Mouse (Mus musculus) hematopoietic stem cell, adult 5-6 weeks (primary cell): ENCODE data around the gene Scn8a. TPM values are rescaled to one million over a fixed set of nuclear protein-coding genes. Genes with fewer than 3 reads are reported as not detected.
"Not testable (repeated sequence)": the region's sequence is repeated elsewhere in the genome, so short reads cannot be mapped to it uniquely, and the experiment has no call there.

Source experiments
- ATAC-seq, 2 experiments: fragments of 125-278 bp in 1 of 2; replicated peaks in 1 of 2; 2 replicates each; pipeline ENCODE4 v1.8.0; 2016 to 2017; ENCODE audit warnings: inconsistent platforms in 2 of 2, mild to moderate bottlenecking in 2 of 2, moderate number of reproducible peaks in 2 of 2, low read depth in 1 of 2, moderate TSS enrichment in 1 of 2; ENCODE audit not compliant: low FRiP score in 2 of 2, poor library complexity in 2 of 2, severe bottlenecking in 2 of 2, insufficient read depth in 1 of 2, low TSS enrichment in 1 of 2
- total RNA-seq: library from RNA; stranded (forward); fragments of 172-1452, 232-1000 nt; gene quantifications from 2 replicates; pipeline ENCODE4 v1.2.3, GENCODE M21; 2017

Scn8a gene
- total RNA-seq, result not detected in 2 replicates

DNA sequence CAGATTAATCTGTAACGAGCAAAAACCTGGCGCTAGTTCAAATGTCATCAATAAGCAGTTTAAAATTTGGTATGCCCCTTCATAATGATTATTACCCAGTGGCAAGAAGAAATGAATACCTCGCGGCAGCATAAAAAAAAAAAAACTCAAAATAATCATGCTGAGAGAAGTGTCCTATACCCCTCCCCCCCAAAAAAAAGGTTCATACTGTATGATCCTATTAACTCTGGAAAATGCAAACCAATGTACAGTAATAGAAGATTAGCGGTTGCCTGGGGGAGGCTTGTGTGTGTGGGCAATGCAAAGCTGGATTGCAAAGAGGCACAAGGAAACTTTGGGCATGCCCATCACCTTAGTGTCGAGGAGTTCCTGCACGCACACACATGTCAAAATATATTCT, at the start of gene Scn8a:
TSS of gene Scn8a (plus strand) at position 301 of the 400 bp plus-strand sequence.
- ATAC-seq, result no peak

DNA sequence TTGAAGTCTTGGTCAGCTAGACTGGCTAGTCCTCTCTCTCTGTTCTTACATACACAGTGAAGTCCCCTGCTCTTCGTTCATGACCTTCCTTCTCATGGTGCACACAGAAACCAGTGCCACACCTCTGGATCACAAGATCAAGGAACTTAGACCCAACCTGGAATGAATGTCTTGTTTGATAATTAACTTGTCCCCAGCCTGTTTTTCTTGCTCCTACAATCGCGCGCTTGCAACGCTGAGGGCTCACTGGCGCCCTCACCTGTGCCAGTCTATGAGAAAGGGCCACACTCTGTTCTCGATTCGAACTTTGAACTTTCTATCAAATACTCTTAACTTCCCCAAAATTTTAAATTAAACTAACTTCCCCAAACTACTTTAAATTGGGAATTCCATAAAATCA, 47.8 kb upstream of the Scn8a start:
- 0 out of 4 replicates have a peak, but pooled peaks of 1 of the 2 experiments have one; percentile 32 for ATAC-seq

DNA sequence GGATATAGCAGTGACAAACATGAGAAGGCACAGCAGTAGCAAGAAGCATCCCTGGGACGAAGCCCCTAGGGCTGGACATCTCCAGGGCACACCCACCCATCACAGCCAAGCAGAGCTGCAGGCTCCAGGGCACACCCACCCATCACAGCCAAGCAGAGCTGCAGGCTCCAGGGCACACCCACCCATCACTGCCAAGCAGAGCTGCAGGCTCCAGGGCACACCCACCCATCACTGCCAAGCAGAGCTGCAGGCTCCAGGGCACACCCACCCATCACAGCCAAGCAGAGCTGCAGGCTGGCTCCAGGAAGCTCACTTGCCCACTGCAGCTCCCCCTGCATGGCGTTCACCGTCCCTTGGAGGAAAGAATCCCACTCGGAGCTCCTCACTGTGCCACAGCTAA, 47.3 kb upstream of the Scn8a start:
- ATAC-seq, result not testable (repeated sequence)

DNA sequence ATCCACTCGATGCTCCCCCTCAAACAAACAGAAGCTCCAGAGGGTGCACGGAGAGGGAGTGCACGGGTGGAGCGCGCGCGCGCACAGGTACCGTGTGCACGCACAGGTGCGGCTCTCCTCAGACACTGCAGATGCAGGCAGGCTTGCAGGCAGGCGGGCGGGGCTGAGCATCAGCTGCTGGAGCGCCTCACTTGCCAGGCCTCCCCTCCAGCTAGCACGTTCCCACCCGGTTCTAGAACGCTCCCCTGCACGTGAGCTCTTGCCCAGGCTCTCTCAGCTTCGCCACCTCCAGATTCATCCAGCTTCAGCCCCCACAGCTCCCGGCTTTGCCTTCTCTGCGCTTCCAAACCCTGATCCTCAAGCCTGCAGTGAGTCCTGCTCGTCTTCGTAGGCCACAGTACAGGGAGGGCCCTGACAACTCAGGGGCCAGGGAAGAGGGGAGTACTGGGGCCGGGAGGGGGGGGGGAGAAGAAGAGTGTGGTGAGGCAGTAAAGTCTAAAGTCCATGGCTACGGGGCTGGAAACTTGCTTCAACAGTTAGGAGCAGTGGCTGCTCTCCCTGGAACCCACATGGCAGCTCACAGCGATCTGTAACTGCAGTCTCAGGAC, 44.3 kb upstream of the Scn8a start:
- ATAC-seq, result no peak

DNA sequence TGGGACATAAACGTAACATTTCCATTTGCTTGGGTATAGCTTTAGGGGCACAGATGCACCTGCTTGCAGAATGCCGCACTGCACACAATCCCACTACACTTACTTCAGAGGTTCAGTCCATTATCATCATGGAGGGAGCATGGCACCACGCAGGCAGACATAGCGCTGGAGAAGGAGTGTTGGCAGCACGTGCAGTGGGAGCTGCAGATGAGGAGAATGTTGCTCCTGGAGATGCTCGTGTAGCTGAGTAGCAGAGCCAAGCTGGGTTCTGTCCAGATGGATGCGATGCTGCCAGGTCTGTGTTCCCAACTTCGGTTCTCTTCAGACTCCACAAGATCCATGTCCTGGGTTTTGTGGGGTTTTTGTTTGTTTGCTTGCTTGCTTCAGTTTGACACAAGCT, 43.6 kb upstream of the Scn8a start:
- no peak for ATAC-seq

DNA sequence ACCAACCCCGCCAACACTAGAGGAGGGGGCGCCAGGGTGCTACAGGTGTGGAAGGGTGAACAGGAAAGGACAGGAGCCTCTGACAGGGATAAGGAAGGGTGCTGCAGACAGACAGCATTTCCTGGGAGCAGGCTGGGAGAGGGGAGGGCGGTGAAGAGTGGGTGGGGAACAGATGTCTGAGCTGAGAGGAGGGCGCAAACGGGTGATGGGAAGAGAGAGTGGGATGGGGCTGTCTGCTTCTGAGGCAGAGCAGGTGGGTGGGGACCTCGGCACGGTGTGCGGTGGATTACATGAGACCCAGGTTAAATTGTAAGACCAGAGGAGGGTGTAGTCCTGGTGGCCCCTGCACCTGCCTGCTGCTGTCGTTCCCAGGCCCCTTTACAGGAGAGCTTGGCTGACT, 39.9 kb upstream of the Scn8a start:
- ATAC-seq, result 0 out of 4 replicates have a peak, but pooled peaks of 1 of the 2 experiments have one; percentile 37

DNA sequence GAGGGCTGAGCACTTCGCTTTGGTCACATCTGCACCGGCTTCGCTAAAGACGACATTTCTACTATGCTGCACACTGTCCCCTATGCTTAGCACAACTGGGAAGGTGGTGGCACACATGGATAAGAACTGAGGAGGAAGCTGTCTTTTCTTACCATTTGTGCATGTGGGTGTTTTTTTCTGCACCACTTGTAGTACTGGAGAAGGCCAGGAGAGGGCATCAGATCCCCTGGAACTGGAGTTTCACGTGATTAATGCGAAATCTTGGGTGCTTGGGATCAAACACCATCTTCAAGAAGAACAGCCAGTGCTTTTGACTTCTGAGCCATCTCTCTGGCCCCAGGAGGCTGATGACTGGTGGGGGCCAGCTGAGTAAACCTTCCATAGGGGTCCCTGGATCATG, 39.0 kb upstream of the Scn8a start:
- ATAC-seq, result no peak

DNA sequence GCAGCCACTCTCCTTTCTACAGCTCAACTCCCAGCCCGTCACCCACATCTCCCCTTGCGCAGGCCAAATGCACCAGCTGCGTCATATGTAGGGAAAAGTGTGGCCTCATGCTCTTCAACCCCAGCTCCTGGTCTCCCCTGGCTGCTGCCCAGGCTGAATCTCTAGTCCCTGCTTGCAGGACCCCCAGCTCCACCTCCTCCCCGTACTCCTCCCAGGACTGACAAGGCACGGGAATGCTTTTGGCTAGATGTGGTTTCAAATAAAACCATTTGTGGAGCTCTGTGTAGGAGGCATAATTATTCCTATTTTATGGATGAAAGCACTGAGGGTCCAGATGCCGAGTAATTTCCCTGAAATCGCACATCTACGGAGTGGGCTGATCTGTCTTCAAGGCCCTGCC, 37.5 kb upstream of the Scn8a start:
- ATAC-seq, result no peak

DNA sequence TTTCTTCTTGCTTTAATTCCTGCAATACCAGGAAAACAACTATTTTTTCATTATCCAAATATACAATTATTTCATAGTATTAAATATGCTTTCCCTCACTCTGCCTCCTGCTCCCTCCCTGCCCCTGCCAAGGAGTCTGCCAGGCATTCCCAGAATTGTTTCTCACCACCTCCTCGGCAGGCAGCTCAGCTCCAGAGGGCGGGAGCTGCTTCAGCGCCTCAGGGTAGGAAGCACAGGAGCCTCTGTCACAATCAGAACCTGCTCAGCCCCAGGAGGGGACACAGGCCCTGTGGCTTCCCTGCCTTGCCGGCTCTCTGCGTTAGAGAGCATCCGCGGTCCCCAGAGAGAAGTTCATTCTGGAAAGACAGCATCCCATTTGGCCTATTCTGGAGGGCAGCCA, 36.9 kb upstream of the Scn8a start:
- no peak for ATAC-seq

DNA sequence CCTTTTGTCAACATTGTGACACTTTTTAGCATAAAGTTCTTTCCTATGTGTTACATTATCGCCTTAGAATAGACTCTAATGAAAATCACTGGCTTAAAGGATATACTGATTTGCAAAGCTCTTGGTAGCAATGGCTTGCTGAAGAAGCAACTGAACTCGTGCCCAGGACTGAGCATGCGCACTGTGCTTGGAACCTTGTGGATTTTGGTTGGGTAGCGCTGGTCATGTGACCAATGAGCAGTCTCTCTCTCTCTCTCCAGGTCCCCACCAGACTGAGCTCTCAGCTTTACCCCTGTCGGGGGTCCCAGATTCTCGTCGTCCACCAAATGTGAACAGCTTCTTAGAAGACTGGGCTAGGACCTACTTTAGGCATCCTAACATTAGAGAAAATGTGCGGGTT, 32.9 kb upstream of the Scn8a start:
- ATAC-seq, result no peak

DNA sequence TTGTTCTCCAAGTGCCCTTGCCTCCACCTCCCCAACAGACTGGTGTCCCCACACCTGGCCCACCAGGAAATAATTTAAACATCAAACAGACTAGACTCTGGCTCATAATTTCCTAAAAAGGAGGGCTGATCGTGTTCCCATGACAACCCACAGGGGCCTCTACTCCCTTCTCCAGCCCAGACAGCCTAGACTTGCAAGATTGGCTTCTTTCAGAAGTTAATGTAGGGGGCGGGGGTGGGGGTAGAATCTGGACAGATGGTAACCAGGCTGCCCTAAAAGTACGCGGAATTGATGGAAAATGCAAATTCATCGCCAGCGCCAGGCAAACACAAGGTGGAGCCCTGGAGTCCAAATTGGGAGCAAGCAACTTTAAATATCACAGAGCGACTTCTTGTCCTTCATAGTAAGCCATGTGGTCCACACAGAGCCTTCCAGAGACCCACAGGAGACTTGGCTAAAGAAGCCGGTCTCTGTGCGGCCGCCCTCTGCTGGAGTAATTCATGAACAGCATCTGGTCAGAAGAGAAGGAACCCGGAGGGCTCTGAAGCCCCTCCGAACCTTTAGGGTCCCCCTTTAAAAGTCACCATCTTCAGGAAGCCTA, 31.0 kb upstream of the Scn8a start:
- ATAC-seq, result peak; percentile 62 to 69

DNA sequence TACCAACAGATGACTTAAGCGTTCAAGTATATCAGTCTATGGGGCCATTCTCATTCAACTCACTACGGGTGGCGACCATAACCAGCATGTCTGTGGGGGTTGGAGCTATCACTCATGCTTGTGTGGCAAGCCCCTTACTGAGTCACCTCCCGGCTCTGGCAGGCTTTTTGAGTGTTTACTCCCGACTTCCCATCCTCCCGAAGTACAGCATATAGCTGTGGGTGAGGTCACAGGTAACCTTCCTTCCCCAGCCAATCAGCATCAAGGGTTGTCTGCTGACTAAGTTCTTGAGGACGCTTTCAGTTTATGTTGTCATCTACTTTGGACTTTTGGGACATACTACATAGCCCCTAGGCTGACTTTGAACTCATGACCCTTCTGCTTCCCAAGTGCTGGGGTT, 25.3 kb upstream of the Scn8a start:
- no peak for ATAC-seq

DNA sequence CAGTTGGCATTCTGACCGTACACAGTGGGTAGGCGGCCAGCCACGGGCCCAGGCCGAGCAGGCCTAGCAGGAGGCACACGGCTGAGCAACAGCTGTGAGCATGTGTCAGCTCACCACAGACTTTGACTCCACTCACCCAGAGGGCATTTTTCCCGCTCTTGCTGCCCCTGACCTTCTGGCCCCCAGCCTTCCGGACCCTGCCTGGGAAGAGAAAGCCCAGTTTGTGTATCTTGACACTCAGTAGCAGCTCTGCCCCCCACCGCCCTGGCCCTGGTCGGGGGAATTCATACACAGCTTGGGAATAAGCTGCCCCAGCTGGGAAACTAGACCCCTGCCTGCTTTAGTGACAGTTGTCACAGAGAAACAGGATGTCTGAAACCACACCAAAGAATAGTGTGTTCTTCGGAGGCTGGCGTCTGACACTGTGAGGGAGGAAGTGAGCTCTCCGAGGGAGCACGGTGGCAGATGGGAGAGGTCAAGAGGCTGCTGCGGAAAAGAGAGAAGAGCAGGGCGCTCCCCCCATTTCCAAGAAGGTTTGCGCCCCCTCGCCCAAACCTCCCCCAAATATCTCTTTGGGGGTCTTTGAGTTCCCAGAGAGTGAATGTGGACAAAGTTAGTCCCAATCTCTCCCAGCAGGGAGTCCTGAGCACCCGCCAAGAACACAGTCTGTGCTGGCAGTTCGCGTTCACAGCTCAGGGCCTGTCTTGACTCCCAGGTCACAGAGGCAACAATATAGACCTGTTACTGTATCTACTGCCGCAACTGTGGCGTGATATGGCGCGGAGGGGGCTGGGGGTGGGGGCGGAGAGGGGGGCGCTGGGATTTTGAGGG, 24.4 kb upstream of the Scn8a start:
- ATAC-seq, result peak in 1 of 2 experiments; percentile 62; a peak in 1 of 4 replicates

DNA sequence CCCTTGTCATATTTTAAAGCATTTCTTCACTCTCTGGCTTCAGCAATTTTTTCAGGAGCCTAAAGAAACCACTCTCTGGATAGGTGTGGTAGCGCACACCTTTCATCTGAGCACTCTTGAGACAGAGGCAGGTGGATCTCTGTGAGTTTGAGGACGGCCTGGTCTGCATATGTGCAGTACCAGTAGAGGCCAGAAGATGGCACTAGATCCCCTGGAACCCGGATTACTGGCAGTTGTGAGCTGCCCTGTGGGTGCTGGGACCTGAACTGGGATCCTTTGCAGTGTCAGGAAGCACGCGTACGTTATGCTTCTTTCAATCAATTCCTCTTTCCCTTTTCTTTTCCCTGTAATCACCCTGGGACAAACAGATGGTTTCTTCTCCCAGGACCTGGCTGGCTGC, 22.5 kb upstream of the Scn8a start:
- no peak for ATAC-seq

DNA sequence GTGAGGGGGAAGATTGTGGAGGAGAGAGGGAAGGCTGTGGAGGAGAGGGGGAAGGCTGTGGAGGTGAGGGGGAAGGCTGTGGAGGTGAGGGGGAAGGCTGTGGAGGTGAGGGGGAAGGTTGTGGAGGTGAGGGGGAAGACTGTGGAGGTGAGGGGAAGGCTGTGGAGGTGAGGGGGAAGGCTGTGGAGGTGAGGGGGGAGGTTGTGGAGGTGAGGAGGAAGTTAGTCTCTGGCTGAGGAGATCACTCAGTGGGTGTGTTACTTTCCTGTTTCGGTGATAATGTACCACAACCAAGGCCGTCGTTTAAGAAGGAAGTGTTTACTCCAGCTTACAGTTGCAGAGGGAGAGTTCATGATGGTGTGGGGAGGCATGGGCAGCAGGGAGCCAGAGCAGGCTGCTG, 12.1 kb upstream of the Scn8a start:
- no peak for ATAC-seq

DNA sequence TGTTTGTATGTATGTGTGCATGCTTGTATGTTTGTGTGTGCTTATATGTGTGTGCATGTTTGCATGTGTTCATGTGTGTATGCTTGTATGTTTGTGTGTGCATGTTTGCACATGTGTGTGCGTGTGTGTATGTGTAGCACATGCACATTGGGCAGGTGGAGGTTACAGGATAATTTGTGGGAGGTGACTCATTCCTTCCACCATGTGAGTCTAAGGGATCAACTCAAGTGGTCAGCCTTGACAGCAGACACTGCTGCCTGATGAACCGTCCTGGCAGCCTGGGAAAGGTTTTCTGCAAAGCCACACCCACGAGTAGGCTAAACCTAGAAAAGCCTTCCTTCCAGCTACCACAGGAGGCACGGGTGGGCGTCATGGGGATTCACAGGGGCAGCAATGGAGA, 8.8 kb upstream of the Scn8a start:
- ATAC-seq, result no peak

DNA sequence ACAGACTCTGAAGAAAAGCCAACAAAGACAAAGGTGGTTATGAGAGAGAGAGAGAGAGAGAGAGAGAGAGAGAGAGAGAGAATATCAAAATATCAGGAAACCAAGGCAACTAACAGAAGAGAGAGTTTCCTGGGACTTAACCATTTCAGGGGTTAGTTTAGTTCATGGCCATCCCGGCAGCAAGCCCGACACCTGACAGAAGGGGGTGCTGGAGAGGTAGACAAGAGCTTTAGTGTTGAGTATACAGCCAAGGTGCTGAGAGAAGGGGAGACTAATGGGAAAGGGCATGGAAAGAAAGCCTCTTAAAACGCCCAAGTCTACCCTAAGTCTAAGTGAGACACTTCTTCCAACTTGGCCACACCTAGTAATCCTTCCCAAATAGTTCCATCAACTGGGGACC, 4.1 kb upstream of the Scn8a start:
- no peak for ATAC-seq

DNA sequence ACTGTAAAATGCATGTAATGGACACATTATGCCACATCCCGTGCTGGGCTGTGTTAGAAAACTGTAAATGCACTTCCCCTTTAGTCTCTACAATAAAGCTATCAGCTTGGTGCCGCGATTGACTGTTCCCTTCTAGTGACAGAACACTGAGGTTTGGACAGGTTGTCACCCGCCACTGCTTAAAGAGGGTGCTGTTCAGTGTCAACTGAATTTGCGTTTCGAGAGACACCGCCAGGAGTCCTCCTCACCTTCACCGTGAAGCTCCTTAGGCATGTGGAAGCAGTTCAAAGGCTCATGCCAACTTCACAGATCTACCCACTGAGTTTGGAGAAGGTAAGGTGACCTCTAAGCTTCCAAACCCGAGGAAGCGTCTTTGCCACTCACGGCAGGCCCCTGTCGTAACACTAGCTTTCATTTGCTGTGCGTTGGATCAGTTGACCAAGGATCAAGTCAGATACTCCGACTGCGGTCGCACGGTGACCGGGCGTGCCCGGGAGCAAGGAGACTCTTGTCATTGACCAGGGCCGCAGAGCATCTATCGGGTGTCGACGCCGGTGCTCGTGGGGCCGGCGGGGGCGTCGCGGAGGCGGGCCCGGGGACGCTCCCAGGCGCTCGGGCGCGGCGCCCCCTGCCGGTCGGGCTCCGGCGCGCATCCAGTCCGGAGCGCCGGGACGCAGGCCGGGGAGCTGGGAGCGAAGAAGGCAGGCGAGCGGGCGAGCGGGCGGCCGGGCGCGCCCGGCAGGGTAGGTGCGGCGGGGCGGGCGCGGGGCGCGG, 530 bp downstream of the Scn8a start:
- ATAC-seq, result no peak
